Mouse (Mus musculus): ENCODE measurements around the gene Lrrc29. TPM values are rescaled to one million over a fixed set of nuclear protein-coding genes. Genes with fewer than 3 reads are reported as not detected.
A peak's percentile ranks its signal among the peaks of the same experiment; 100 is the strongest.

The Lrrc29 gene
- polyA plus RNA-seq, 1 experiment from 2014 or later = 6.2 TPM

DNA sequence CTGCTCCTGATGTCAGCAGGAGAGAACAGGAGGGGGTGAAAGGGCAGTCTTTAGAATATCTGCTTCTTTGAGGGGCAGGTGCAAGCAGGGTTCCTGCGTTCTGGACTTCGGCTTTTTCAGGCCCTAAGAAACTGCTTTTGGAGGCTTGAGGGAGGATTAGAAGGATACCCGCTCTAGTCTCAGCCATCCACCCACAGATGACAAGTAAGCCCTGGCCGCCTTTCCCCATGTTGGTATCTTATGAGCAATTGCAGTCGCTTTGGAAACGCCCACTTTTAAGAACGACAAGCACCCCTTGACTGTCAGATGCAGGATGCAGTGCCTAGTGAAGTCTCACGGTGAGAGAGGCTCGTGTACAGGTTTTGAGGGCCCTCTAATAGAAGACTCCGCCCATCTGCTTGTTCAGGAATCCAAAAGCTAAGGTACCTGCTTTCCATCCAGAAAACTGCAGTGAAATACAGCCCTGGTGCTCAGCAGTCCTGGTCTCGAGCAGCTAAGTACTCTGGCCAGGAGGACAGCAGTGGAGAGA lies 7.4 kb downstream of the Lrrc29 start:
- Histone ChIP-seq H3K27ac (ENCODE audit: low read depth, low read length) (0 out of 2 replicates have a peak overlapping the region, but pooled peaks have one; percentile 38), H3K4me3 (ENCODE audit: low read depth, low read length) (no peak overlapping the region), H3K9ac (ENCODE audit: low read depth, low read length) (no peak overlapping the region), H3K36me3 (ENCODE audit: control insufficient read depth, insufficient read depth, low read length) (peaks cover 15% of the 10 kb centered on the region), H3K9me3 (ENCODE audit: control insufficient read depth, low read length) (no peaks in the 10 kb centered on the region), H3K4me2 (no peak overlapping the region), H3K27me3 (replicated peaks; ENCODE audit: control insufficient read depth, insufficient read depth, low read length) (no peaks in the 10 kb centered on the region), H3K4me1 (replicated peaks; ENCODE audit: control insufficient read depth, insufficient read depth, low read length) (peaks cover 30% of the 10 kb centered on the region)
- DNase-seq (ENCODE audit: low spot score) (no peak), ATAC-seq (replicated peaks; ENCODE audit: low FRiP score) (no peak)
- WGBS = 78% methylated on average over 11 of the region's 11 CpGs

DNA sequence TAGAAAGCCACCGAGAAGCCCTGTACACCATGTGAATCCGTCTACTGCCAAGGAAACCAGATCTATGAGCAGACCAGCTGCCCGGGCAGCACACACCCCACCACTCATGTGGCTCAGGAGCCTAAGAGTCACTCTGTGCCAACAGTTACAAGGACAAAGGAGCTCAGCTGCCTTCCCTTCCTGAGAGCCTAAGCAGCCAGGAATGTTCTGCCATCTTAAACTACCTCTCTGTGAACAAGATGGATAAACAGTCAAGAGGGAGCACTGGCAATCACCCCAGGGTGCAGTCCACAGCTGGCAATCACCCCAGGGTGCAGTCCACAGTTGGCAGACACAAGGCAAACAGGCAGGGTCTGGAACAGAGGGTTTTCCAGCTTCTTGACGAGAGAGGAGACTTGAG lies 8.1 kb downstream of the Lrrc29 start:
- Histone ChIP-seq H3K4me1 (replicated peaks; ENCODE audit: control insufficient read depth, insufficient read depth, low read length) (peaks cover 33% of the 10 kb centered on the region), H3K27ac (ENCODE audit: low read depth, low read length) (no peak overlapping the region), H3K4me2 (no peak overlapping the region), H3K4me3 (ENCODE audit: low read depth, low read length) (no peak overlapping the region), H3K27me3 (replicated peaks; ENCODE audit: control insufficient read depth, insufficient read depth, low read length) (no peaks in the 10 kb centered on the region), H3K9ac (ENCODE audit: low read depth, low read length) (no peak overlapping the region), H3K36me3 (ENCODE audit: control insufficient read depth, insufficient read depth, low read length) (peaks cover 20% of the 10 kb centered on the region), H3K9me3 (ENCODE audit: control insufficient read depth, low read length) (no peaks in the 10 kb centered on the region)
- ATAC-seq (replicated peaks; ENCODE audit: low FRiP score) (no peak), DNase-seq (ENCODE audit: low spot score) (no peak)
- WGBS = 87% methylated on average over 4 of the region's 4 CpGs

DNA sequence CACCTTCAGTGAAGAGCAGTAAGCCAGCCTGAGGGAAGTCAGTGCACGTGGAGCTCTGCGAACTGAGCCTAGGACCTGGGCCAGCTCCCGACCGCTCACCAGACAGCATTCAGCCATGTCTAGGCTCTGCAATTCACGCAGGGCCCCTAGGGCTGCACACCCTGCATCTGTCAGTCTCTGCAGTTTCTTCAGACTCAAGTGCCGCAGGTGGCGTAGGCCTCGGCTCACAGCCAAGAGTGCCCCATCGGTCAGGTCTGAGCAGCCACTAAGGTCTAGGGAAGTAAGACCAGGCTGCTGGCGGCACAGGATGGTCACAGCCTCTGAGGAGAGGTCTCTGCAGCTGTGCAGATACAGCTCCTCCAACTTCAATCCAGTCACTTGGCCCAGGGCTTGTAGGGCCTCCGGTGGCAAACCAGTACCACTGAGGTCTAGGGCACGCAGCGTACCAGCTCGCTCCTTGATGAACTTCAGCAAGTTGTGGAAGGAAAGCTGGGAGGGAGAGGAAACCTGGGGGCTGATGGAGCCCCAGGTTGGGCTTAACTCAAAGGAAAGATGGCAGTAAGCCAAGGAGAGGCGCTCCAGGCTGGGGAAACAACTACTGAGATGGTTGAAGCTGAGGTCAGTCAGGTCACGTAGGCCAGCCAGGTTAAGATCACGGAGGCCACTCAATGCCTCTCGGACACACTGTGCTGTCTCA lies 10.9 kb downstream of the Lrrc29 start:
- H3K36me3 ChIP-seq (ENCODE audit: control insufficient read depth, insufficient read depth, low read length) = peaks cover 30% of the 10 kb centered on the region
- DNase-seq (ENCODE audit: low spot score) (no peak), ATAC-seq (replicated peaks; ENCODE audit: low FRiP score) (no peak)
- no peak overlapping the region for H3K27ac ChIP-seq (ENCODE audit: low read depth, low read length)
- no peaks in the 10 kb centered on the region for H3K27me3 ChIP-seq (replicated peaks; ENCODE audit: control insufficient read depth, insufficient read depth, low read length)
- 93% methylated on average over 18 of the region's 18 CpGs for WGBS
- no peaks in the 10 kb centered on the region for H3K9me3 ChIP-seq (ENCODE audit: control insufficient read depth, low read length)
- H3K4me2 ChIP-seq = no peak overlapping the region
- H3K9ac ChIP-seq (ENCODE audit: low read depth, low read length) = no peak overlapping the region
- no peak overlapping the region for H3K4me3 ChIP-seq (ENCODE audit: low read depth, low read length)
- peaks cover 41% of the 10 kb centered on the region for H3K4me1 ChIP-seq (replicated peaks; ENCODE audit: control insufficient read depth, insufficient read depth, low read length)

DNA sequence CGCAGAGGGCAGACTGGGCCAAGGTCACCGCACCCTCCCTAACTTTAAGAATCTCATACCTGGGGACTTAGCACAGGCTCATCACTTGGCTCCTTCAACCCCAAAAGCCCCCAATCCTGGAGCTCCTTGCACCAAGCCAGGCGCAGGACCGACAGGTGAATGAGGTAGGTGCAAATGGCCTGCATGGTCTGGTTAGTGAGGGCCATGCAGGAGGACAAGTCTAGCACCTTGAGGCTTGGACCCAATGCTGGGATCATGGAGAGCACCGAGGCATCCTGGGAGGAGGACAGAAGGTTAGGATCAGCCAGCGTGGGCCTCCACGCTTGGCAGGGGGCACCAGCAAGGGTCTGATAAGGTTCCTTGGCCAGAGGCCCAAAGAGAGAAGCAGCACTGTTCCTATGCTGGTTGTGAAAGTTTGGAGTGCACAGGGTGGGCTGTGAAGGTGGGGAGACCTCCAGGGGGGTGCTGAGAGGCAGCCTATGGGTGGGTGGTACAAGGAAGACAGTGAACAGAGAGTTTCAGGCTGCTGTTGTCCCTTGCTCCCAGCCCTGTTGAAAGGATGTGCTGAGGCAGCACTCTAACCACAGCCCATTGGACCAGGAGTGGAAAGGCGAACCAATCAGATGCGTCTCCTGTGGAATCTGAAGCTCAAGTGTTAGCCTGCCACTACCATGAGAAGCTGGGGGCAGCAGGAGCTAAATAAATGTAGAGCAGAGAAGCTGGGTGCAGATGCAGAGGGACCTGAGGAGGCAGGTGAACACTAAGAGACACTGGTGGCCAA lies 12.3 kb downstream of the Lrrc29 start:
- peak overlapping the region; percentile 47; the same call in 1 of the 2 replicates for H3K9ac ChIP-seq (ENCODE audit: low read depth, low read length)
- peaks cover 29% of the 10 kb centered on the region for H3K4me1 ChIP-seq (replicated peaks; ENCODE audit: control insufficient read depth, insufficient read depth, low read length)

DNA sequence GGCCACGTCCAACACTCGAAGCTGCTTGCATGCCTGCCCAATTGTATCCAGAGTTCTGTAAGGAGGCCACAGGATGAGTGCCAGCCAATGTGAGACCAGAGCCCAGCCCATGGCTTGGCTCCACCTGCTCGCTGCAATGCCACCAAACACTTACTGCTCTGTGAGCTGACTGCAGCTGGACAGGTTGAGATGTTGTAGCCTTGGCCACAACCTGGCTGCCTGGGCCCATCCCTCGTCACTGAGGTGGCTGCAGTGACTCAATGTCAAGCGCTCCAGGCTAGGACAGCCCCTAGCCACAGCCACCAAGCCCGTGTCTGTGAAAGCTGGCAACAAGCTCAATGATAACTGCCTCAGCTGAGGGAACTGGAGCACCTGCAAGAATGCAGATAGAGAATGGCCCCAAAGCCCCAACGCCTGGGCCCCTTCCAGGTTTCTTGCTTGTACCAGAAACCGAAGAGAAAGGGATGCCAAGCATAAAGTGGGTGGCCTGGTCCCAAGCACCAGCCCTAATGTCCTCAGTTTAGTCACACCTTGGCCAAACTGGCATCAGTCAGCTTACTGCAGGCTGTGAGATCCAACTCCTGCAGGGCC lies 13.1 kb downstream of the Lrrc29 start:
- peaks cover 29% of the 10 kb centered on the region for H3K4me1 ChIP-seq (replicated peaks; ENCODE audit: control insufficient read depth, insufficient read depth, low read length)
- no peak for DNase-seq (ENCODE audit: low spot score)
- peak overlapping the region; percentile 50 for H3K4me2 ChIP-seq
- no peaks in the 10 kb centered on the region for H3K27me3 ChIP-seq (replicated peaks; ENCODE audit: control insufficient read depth, insufficient read depth, low read length)
- peaks cover 32% of the 10 kb centered on the region for H3K36me3 ChIP-seq (ENCODE audit: control insufficient read depth, insufficient read depth, low read length)
- peak overlapping the region; percentile 65 for H3K27ac ChIP-seq (ENCODE audit: low read depth, low read length)
- 71% methylated on average over 8 of the region's 8 CpGs for WGBS
- peak; percentile 78 for ATAC-seq (replicated peaks; ENCODE audit: low FRiP score)
- no peak overlapping the region for H3K4me3 ChIP-seq (ENCODE audit: low read depth, low read length)
- H3K9ac ChIP-seq (ENCODE audit: low read depth, low read length) = peak overlapping the region; percentile 47; the same call in 1 of the 2 replicates
- H3K9me3 ChIP-seq (ENCODE audit: control insufficient read depth, low read length) = no peaks in the 10 kb centered on the region

More for the DNA sequence above, 12.3 kb downstream of the Lrrc29 start:
- Histone ChIP-seq H3K4me3 (ENCODE audit: low read depth, low read length) (no peak overlapping the region), H3K36me3 (ENCODE audit: control insufficient read depth, insufficient read depth, low read length) (peaks cover 32% of the 10 kb centered on the region), H3K4me2 (peak overlapping the region; percentile 50), H3K9me3 (ENCODE audit: control insufficient read depth, low read length) (no peaks in the 10 kb centered on the region), H3K27me3 (replicated peaks; ENCODE audit: control insufficient read depth, insufficient read depth, low read length) (no peaks in the 10 kb centered on the region), H3K27ac (ENCODE audit: low read depth, low read length) (peak overlapping the region; percentile 65)
- 81% methylated on average over 9 of the region's 9 CpGs for WGBS
- no peak for DNase-seq (ENCODE audit: low spot score)
- 0 out of 2 replicates have a peak, but pooled peaks have one; percentile 28 for ATAC-seq (replicated peaks; ENCODE audit: low FRiP score)

DNA sequence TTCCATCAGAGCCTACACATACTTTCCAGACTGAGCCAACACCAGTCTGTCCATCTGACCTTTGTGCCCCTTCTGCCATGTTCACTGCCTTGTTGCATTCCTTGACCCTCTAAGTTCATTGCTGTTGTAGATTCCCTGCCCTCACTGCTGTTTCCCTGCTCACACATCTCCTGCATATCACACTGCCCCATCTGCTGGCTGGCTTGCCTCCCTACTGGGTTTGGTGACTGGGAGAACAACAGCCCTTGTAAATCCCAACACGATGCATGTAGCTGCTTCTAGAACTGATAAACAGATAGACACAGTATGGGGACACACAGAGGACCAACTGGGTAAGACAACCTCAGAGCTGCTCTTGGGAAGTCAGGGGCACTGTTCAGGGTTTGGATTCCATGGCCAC lies 14.4 kb downstream of the Lrrc29 start:
- Histone ChIP-seq H3K27ac (ENCODE audit: low read depth, low read length) (peak overlapping the region; percentile 55; the same call in 1 of the 2 replicates), H3K4me2 (no peak overlapping the region), H3K9ac (ENCODE audit: low read depth, low read length) (no peak overlapping the region), H3K27me3 (replicated peaks; ENCODE audit: control insufficient read depth, insufficient read depth, low read length) (no peaks in the 10 kb centered on the region), H3K36me3 (ENCODE audit: control insufficient read depth, insufficient read depth, low read length) (peaks cover 40% of the 10 kb centered on the region), H3K9me3 (ENCODE audit: control insufficient read depth, low read length) (no peaks in the 10 kb centered on the region), H3K4me1 (replicated peaks; ENCODE audit: control insufficient read depth, insufficient read depth, low read length) (peaks cover 29% of the 10 kb centered on the region), H3K4me3 (ENCODE audit: low read depth, low read length) (no peak overlapping the region)
- 54% methylated on average over 1 of the region's 1 CpGs for WGBS
- ATAC-seq (replicated peaks; ENCODE audit: low FRiP score) (peak; percentile 63), DNase-seq (ENCODE audit: low spot score) (no peak)

DNA sequence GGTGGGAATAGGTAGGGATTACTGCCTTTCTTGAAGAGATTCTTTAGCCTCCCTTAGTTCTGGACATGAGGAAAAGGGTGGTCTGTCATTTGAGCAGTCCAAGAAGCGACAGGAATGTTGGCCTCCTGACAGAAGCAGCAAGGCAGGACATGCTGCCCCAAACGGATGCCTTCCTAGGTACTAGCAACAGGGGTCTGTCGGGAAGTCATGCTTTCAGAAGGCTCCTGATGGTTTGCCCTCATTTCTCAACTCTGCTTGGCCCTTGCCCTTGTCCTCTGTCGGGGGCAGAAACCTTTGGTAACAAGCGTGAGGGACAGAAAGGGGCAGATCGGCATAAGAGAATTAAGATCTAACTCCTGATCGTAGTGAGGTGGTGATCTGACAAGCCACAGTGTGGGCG lies 16.0 kb downstream of the Lrrc29 start:
- DNase-seq (ENCODE audit: low spot score) = no peak
- no peak overlapping the region for H3K9ac ChIP-seq (ENCODE audit: low read depth, low read length)
- peaks cover 35% of the 10 kb centered on the region for H3K36me3 ChIP-seq (ENCODE audit: control insufficient read depth, insufficient read depth, low read length)
- H3K4me3 ChIP-seq (ENCODE audit: low read depth, low read length) = no peak overlapping the region
- H3K9me3 ChIP-seq (ENCODE audit: control insufficient read depth, low read length) = no peaks in the 10 kb centered on the region
- H3K27ac ChIP-seq (ENCODE audit: low read depth, low read length) = no peak overlapping the region
- H3K27me3 ChIP-seq (replicated peaks; ENCODE audit: control insufficient read depth, insufficient read depth, low read length) = no peaks in the 10 kb centered on the region
- peaks cover 38% of the 10 kb centered on the region for H3K4me1 ChIP-seq (replicated peaks; ENCODE audit: control insufficient read depth, insufficient read depth, low read length)
- ATAC-seq (replicated peaks; ENCODE audit: low FRiP score) = no peak
- no peak overlapping the region for H3K4me2 ChIP-seq
- 86% methylated on average over 8 of the region's 8 CpGs for WGBS

DNA sequence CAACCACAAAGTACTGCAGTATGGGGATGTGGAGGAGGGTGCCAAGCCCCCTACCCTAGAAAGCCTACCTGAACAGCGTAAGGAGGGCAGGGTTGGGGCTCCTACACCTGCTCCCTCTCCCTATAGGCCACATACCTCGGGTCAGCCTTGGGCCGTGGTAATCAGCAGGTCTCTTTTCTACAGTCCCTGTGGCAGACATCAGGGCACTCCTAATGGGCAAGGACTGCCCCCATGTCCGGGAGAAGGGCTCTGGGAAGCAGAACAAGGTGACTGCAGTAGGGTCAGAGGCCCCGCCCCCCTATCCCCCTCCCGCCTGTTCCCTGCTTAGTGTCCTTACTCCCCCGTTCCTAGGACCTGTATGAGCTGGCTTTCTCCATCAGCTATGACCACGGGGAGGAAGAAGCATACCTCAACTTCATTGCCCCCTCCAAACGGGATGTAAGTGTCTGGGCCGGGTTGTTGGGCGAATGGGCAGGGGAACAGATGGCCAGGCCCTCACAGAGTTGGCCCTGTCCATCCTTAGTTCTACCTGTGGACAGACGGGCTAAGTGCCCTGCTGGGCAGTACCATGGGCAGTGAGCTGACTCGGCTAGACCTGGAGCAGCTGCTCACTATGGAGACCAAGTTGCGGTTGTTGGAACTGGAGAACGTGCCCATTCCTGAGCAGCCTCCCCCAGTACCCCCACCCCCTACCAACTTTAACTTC lies 16.8 kb downstream of the Lrrc29 start:
- ATAC-seq (replicated peaks; ENCODE audit: low FRiP score) = no peak
- H3K4me1 ChIP-seq (replicated peaks; ENCODE audit: control insufficient read depth, insufficient read depth, low read length) = peaks cover 43% of the 10 kb centered on the region
- H3K27ac ChIP-seq (ENCODE audit: low read depth, low read length) = no peak overlapping the region
- H3K27me3 ChIP-seq (replicated peaks; ENCODE audit: control insufficient read depth, insufficient read depth, low read length) = no peaks in the 10 kb centered on the region
- H3K4me3 ChIP-seq (ENCODE audit: low read depth, low read length) = no peak overlapping the region
- H3K9me3 ChIP-seq (ENCODE audit: control insufficient read depth, low read length) = no peaks in the 10 kb centered on the region
- WGBS = 80% methylated on average over 15 of the region's 15 CpGs
- H3K4me2 ChIP-seq = no peak overlapping the region
- no peak for DNase-seq (ENCODE audit: low spot score)
- peaks cover 33% of the 10 kb centered on the region for H3K36me3 ChIP-seq (ENCODE audit: control insufficient read depth, insufficient read depth, low read length)
- H3K9ac ChIP-seq (ENCODE audit: low read depth, low read length) = no peak overlapping the region

Data from liver, embryonic 11.5 days (tissue).